Mouse (Mus musculus): ENCODE data around the gene Gns. TPM values are rescaled to one million over a fixed set of nuclear protein-coding genes. Genes with fewer than 3 reads are reported as not detected.

Gns gene
- 30.7 TPM for polyA plus RNA-seq (2015; fragmentation: Illumina TruSeq; extraction: RNeasy Lipid Tissue Mini Kit (QIAGEN cat#74804); ENCODE audit: insufficient read depth, low read depth, low replicate concordance)

GRCm38 (mm10) chr10:121364801-121365564 lies at the start of gene Gns:
Gns (plus strand) TSS chr10:121365090.

DNA sequence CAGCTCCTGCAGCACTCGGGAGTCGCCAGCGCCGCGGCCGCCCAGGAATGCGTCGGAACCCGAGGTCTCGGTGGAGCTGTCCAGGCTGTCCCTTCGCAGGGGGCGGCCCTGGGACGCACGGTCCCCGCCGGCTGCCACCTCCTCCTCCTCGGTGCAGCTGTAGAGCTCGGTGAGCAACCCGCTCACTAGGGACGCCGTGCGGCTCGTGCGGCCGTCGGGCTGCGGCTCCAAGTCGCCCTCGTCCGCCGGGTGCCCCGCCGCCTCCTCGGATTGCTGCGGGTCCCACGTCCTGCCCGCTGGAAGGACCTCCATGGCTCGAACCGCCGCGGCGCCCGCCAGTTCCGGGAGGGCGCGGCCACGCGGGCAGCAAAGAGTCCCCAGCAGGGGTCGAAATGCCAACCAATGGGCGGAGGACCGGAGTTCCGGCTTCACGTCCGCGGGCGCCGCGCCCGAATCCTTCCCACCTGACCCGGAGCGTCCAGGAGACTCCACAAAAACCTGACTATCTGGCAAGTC lies 13.8 kb upstream of the Gns start, which contains the start of gene Tbc1d30:
Tbc1d30 (minus strand) TSS at position 213 of the 516 bp plus-strand sequence.

Other genes starting within 250 kb of the Gns start
- gene Tbc1d30, start 13.8 kb upstream of the Gns start, polyA plus RNA-seq (2015; fragmentation: Illumina TruSeq; extraction: RNeasy Lipid Tissue Mini Kit (QIAGEN cat#74804); ENCODE audit: insufficient read depth, low read depth, low replicate concordance): 3.5 TPM
- gene Rassf3, start 111.3 kb downstream of the Gns start, polyA plus RNA-seq (2015; fragmentation: Illumina TruSeq; extraction: RNeasy Lipid Tissue Mini Kit (QIAGEN cat#74804); ENCODE audit: insufficient read depth, low read depth, low replicate concordance): 14.8 TPM
- 10.8 TPM for gene Tbk1, start 221.7 kb downstream of the Gns start, polyA plus RNA-seq (2015; fragmentation: Illumina TruSeq; extraction: RNeasy Lipid Tissue Mini Kit (QIAGEN cat#74804); ENCODE audit: insufficient read depth, low read depth, low replicate concordance)